Mouse (Mus musculus) heart, postnatal 10 days (tissue): ENCODE data around the gene Krt42. TPM values are rescaled to one million over a fixed set of nuclear protein-coding genes. Genes with fewer than 3 reads are reported as not detected.
"Not testable (repeated sequence)": the region's sequence is repeated elsewhere in the genome, so short reads cannot be mapped to it uniquely, and the experiment has no call there.

Experiments
- DNase-seq, 2 experiments: peaks; one replicate each; pipeline ENCODE4 v3.0.0; 2021
- intact Hi-C: fragments of 180-260 bp; cut with DNase I; formaldehyde crosslinking; loops from one replicate; pipeline ENCODE4 v1.15.1; 2025
- total RNA-seq, 2 experiments: library from RNA; stranded (reverse); gene quantifications; 2 replicates each; pipeline ENCODE4 v1.2.3; 2021

Krt42 gene
- total RNA-seq, 2 experiments from 2014 or later: not detected

DNA sequence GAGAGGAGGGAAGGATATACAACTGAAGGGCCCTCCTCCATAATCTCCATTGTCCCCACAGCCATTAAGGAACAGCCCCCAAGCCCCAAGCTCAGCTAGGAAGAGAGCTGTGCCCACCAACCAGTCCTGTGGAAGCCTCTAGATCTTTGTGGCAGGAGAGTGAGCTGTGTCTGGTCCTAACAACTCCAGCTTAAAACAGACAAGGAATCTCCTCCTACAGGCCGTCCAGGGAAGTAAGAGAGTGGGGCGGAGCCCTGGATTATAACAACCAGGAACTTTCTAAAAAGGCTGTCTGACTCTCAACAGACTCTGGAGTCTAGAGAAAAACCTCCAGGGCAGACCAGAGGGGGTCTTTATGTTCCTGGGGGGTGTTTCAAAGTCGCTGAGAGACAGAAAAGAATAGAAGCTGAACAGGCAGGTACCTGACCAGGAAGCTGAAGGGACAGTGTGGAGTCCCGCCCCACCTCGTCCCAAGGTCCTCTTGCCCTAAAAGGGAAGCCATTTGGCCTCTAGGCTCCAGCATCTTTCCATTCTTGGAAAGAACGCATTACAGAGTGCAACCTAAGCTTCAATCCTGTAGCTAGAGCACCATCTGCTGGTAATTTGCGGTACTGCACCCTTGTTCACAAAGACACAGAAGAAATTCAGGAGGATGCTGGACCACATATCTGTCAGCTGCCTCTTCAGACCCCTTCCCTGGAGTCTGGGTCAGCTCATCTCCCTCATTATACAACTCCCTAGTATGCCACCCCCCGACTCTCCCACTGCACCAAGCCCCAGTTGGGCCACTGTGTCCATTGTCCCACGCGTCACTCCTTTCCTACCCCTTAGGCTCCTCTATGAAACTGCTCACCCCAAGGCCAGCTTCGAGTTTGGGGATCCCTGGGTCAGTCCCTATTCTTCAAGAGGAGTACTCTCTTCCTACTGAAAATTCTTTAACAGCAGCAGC, 12.2 kb upstream of the Krt42 start:
- peak; percentile 83 to 93 for DNase-seq
- intact Hi-C loops: loop anchor here (1.0 to 5.0 kb wide), 3 partner anchors 113 to 905 kb away; no protein-coding TSS in a partner anchor

DNA sequence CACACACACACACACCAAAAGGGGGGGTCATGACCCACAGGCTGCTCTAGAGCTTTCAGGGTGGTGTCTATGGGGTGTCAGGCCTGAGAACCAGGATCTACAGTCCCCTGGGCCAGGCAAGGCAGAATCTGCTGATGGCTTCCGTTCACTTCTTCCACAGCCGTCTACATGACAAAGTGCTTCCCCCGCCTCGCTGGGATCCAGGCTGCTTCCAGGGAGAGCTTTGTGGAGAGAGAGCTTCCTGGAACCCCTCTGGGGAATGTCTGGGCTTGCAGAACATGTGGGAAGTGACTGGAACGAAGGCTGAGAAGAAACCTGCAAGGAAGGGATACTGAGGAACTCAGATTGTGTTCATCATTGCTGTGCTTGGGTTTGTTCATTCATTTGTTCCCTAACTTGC, 9.1 kb upstream of the Krt42 start:
- intact Hi-C loops: no loop called here
- DNase-seq: no peak

DNA sequence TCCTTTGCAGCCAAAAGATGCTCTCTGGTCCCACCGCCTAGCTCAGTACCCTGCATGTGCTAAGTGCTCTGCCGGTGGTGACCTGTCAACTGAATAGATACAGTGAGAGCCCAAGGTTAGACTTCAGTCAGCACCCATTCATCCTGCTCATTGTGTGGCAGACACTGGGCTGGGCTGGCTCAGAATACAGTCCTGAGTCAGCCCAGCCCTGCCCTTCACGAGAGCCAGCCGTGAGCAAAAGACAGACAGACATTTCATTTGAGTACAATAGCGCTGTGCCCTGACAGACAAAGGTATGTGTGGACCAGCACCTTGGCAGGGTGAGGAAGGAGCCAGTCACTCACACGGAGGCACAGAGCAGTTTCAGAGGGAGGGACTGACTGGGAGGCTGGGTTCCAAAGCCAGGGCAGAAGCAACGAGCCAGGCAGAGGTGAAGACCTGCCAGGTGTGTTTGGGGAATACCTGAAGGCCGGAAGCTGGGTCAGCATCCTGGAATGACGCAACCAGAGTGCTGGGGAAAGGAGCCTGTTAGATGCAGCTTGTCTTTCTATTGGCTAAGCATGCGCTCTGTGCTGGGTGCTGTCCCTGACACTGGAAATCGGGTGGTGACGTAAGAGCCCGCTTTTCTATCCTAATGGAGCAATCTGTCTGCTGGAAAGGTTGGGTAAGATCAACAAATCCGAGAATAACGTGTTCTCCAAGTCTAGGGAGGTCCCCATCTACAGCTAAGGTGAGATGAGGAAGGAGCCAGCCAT, 8.2 kb upstream of the Krt42 start:
- intact Hi-C loops: no loop called here
- no peak for DNase-seq

DNA sequence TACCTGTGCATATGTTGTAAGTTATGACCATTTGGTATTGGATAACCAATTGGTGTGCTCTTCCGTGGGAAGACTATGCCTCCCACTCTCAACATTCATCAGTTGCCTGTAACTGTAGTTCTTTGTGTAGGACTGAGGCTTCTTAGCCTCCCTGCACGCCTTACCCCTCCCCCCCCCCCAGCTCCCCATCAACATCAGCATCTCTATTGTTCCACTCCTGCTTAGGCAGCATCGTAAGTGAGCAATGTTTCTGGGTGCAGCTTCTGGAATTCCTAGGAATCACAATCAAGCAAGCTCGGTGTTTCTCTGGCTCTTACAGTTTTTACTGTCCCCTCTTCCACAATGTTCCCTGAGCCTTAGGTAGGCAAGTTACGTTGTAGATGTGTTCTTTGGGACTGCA, 5.8 kb upstream of the Krt42 start:
- intact Hi-C loops: no loop called here
- no peak for DNase-seq

DNA sequence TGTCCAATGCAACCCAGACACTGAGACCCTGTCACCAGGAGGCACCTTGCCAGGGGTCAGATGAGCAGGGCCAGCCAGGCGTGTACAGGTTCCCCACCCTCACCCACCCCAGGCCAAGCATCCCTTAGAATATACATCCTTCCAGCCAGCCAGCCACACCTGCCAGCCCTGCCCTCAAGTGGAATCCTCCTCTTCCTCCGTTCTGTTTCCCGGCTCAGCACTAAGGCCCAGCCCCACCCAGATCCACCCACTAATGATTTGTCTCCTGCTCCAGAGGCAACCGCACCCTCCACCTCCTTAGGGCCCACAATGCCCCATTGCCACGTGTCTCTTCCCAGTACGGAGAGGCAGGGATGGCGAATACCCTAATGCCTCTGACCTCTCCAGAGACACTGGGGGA, 5.0 kb upstream of the Krt42 start:
- intact Hi-C loops: no loop called here
- DNase-seq: no peak

DNA sequence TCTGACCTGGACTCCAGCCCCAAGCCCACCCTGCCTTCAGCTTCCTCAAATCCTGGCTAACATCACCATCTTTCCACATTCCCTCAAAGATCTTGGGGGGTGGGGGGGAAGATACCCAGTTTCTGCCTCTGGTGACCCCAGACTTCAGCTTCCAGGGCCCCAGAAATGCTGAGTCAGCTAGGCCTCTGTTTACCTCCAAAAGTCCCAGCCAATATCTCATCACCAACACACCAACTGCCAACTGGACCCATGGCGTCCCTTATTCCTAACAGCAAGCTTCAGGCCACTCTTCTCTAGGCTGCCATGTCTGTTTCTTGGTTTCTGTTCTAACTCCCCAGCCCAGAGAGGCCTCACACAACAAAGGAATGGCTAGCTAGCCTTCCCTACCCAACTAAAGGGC, 2.2 kb upstream of the Krt42 start:
- intact Hi-C loops: no loop called here

DNA sequence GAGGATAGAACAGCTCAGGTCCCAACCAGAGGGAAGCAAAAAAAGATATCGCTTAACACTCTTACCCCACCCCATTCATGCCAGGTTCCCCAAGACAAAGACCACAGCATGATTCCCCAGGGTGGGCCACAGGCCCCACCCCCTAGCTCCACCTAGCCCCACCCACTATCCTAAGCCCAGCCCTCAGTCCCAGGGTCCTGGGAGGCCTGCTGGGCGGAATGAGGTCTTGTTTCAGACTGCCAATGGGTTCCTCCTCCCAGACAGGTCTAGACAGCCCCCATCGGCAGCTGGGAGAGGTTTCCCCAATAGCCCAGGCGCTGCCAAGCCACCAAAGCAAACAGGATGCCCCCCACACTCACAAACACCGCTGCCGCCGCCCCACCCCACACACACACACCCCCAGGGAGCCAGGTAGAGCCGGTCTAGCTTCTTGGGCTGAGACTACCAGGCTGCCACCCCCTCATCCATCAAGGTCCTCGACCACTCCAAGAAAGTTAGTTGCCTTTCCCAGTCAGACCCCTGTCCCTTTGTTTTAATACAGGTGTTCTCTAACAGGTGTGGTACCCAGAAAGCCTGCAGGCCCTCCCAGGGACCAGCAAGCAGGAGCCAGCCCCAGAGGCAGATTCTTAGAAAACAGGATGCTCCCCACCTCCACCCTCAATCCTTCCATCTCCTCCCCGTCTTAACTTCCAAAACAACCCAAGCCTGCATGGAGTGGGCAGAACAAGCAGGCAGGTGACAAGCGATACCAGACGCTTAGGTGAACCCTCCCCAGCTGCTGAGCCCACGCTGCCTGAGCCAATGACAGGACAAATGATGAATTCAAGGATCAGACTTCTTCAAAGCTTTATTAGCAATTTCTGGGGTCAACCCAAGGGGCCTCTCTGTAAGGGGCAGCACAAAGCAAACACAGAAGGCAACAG, 7.4 kb downstream of the Krt42 start:
- no peak for DNase-seq
- intact Hi-C loops: no loop called here

More for the DNA sequence above, 2.2 kb upstream of the Krt42 start:
- DNase-seq: no peak

DNA sequence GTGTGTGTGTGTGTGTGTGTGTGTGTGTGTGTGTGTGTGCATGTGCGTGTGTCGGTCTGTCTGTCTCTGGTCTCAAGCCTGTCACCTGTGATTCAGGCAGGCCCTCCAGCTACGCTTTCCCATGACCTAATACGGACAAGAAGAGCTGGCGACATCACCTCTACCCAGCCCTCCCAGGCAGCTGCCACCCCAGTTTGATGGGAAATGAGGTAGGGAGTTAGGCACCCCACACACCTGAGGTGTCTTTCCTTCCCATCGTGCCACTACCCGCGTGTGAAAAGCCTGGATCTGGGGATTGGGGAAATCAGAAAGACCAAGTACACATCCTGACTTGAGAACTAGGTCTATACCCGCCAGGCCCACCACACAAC, 8.5 kb downstream of the Krt42 start:
- no peak for DNase-seq
- intact Hi-C loops: no loop called here

DNA sequence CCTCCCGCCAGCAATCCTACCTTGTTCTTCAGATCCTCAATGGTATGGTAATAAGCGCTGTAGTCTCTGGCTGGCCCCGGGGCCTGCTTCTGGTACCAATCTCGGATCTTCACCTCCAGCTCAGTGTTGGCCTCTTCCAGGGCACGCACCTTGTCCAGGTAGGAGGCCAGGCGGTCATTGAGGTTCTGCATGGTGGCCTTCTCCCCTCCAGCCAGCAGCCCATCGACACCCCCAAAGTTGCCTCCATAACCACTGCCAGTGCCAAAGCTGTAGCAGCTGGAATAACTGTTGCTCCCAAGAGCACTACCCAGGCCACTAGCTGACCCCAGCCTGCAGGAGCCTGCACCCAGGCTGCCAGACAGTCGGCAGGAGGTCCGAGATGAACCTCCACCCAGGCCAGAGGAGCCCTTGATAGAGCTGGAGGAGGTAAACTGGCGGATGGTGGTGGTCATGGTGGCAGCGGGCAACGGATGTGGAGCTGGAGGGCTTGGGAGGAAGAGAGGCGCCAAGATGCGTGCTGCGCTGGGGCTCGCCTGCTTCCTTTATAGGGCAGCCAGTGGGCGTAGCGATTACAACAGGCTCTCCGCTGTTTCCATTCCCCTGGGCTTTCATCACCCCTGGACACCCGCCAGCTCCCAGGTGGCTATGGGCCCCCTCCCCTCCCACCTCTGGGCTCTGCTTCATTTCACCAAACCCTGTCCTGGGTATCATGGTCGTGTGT, 9.0 kb downstream of the Krt42 start, which contains the start of gene Krt17:
Krt17 (minus strand) TSS at position 516 of the 721 bp plus-strand sequence.
- intact Hi-C loops: no loop called here
- DNase-seq: no peak

DNA sequence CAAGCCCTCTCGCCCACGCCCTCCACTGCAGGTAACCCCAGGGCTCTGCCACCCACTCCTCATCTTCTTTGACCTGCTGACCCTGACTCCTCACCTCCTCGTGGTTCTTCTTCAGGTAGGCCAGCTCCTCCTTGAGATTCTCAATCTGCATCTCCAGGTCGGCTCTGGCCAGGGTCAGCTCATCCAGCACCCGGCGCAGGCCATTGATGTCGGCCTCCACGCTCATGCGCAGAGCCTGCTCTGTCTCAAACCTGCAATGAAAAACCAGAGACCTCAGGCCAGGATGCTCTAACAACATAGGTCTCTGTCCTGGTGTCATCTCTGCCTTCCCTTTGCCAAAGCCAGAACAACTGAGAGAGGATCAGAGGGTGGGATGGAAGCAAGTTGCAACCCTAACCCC, 10.6 kb downstream of the Krt42 start:
- DNase-seq: no peak
- intact Hi-C loops: no loop called here

DNA sequence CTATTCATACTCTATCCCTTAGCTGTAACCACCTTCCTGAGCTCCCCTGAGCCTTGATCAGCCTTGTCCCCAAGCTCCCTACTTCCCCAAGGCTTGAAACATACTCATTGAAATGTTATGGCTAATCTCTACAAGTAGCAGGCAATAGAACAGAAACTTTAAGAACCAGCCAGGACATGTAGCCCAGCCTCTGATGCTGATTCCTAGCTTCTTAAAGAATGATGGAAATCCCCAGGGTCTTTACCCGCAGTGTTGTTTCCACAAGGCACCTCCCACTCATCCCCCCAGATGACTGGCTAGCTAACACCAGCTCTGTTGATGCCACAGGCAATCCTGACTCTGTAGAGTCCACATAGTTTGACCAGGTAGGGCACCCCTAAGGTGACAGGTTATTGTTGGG, 11.7 kb downstream of the Krt42 start:
- intact Hi-C loops: no loop called here

DNA sequence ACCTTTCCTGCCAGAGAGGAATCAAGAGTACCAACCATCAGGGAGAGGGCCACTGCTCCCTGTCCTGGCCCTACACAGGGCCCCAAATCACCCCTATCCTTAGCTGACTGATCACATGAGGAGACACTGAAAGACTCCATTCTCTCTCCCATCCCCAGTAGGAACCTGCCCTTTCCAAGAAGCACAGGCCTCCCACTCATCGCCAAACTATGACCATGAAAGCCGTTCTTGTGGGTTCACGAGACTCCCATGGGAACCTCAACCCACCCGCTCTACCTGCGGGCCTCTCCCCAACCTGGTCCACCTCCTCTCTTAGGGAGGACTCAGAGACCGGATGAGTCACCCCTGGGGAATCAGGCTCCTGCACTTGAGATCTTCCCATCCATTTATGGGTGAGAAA, 14.2 kb downstream of the Krt42 start:
- intact Hi-C loops: no loop called here
- no peak for DNase-seq

More for the DNA sequence above, 11.7 kb downstream of the Krt42 start:
- no peak for DNase-seq

DNA sequence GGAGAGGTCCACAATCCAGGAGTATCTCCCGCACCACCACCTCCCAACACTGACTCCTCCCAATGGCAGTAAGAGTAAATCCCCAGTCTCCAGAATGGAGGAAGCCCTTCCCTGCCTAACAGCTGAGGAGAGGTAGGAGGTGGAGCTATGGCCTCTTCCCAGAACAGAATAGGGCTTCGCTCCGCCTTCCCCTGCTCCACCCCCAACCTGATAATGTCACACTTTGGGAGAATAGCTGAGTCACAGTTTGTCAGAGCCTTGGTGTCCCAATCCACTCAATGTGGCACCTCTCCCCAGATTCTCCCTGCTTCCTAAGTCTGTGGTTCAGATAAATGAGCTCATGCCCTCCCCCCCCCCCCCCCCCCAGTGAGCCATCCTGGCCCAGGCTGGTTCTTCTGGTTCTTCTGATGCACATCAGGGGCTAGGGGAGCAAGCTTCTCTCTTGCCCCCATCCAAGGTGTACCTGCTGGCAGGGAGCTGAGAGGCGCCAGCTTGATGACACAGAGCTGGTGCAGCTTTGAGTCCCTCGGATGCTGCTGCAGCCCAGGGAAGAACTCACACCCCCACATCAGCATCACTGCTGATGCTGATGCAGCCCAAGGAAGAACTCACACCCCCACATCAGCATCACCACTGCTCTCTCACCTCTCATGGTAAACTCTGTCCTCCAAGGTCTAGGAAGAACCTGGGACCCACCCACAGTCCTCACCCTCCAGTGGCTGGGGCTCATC, 15.1 kb downstream of the Krt42 start:
- intact Hi-C loops: no loop called here
- no peak for DNase-seq

DNA sequence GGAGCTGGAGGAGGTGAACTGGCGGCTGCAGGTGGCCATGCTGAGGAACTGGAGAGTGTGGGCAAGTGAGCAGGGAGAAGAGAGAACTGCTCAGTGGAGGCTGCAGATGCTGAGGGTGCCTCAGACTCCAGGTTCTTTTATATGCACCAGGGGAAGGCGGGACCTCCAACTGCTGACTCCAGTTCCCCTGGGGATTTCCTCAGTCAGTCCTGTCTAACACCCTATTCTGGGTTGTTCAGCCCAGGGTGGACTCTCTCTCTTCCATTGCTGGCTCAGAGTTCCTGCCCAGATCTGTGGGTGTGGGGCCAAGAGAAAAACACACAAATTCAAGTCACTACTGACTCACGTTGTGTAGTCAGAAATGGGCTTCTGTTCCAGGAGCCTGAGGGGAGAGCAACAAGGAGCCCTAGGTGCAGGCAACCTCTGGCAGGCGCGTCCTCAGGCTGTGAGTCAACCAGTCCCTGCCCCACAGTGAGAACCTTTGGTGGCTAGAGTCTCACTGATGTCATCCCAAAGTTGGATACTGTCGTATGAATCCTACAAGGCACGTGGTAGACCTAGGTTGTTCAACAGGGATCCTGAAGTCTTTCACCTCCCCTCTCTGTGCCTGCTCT, 20.7 kb downstream of the Krt42 start, which contains the start of gene Krt16:
Krt16 (minus strand) TSS at position 51 of the 614 bp plus-strand sequence.
- intact Hi-C loops: loop anchor here (2.0 kb wide), 1 partner anchor 18 kb away; no protein-coding TSS in a partner anchor
- DNase-seq: no peak

DNA sequence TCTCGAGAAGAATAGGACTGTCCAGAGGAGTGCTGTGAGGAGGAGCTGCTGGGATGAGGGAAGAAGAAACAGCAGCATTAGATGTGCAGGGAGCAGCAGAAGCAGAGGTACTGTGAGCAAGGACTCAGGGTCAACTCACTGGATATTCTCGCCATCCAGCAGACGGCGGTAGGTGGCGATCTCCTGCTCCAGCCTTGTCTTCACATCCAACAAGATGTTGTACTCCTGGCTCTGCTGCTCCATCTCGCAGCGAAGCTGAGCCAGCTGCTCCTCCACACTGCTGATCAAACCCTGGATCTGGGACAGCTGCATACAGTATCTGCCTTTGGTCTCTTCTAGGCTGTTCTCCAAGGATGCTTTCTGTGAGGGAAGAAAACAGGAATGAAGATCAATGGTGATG, 23.2 kb downstream of the Krt42 start:
- DNase-seq, intact Hi-C loops: not testable (repeated sequence)

DNA sequence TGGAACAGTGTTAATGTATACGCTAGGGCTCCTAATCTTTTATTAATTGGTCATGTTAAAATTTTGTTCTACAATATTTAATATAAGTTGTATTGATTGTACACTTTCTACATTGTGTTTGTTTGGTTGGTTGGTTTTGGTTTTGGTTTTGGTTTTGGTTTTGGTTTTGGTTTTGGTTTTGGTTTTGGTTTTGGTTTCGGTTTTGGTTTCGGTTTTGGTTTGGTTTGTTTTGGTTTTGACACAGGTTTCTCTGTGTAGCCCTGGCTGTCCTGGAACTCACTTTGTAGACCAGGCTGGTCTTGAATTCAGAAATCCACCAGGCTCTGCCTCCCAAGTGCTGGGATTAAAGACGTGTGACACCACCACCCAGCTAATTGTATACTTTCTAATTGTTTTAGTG, 29.4 kb downstream of the Krt42 start:
- intact Hi-C loops, DNase-seq: not testable (repeated sequence)

DNA sequence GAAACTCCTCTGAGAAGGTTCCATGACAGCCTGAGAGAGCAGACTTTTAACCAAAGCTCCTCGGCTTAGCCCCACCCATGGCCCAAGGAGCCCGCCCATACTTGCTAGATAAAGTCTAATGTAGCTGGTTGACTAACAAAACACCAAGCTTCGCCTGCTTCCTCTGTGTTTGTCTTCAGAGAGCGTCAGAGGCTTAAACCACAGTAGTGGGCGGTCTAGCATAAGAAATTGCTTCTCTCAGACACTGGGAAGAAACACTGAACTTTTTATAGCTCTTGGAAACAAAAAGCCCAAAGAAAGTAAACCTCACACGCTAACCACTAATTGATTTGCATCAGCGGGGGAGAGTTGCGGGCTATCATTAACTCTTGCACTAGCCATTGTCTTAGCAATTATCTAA, 47.9 kb downstream of the Krt42 start:
- DNase-seq: no peak
- intact Hi-C loops: no loop called here

DNA sequence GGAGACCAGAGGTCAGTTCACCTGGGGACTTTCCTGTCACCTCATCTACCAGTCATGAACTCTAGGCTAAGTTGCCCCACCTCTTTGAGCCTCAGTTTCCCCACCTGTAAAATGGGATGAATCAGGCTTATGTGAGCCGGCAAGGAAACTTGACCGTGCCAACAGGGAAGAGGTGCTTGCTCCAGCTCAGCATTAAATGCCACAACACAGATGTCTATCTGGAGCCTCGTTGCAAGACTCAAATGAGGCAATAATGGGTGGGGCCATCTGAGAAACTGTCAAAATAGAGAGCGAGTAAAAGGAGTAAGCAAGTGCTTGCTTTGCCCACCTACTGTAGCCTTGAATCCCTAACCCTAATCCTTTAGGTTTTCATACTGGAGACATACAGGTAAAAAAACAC, 50.4 kb downstream of the Krt42 start:
- intact Hi-C loops: no loop called here
- DNase-seq: no peak
